Mouse (Mus musculus) right cerebral cortex, postnatal 14 days (tissue): ENCODE data around the gene Gipc3.

Experiments
- DNase-seq: peaks from one replicate; pipeline ENCODE4 v3.0.0; 2022

Gipc3 gene

DNA sequence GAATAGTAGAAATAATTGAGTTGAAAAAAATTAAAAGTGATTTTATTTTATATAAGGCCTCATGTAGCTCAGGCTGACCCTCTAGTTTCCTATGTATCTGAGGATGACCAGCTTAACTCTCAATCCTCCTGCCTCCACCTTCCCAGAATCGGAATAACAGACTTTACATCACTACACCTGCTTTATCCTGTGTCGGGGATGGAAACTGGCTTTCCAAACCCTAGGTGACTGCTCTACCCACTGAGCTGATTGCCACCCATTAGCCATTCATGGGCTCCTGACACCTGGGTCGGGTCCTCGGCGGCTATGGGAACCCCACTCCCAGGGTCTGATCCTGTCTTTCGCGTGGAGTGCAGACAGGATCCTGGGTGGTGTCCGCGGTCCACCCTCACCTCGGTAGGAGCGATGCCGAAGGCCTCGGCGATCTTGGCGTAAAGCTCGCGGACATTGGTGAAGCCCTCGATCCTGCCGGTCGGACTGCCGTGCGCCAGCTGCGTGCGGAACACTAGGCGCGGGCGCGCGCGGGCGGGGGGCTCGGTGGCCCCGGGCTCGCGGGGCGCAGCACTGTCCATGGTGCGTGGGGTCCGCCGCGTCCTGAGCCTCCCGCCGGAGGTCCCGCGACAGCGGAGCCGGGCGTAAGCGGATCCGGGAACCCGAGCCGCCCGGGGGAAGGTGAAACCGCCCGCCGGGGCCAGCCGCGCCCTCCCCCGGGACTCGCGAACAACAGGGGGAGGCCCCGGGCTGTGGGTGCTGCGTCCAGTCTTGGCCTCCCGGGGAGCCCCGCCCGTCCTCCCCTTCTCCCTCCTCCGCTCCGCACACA, at the start of gene Gipc3:
Gipc3 (minus strand) TSS at position 581 of the 820 bp plus-strand sequence.
- no peak for DNase-seq

- no peak for DNase-seq
These were observed 49.7 kb upstream of the Gipc3 start, which contains the start of gene Smim24 for GRCm38 (mm10) chr10:81392781-81393185. Smim24 (plus strand) TSS chr10:81393051.

DNA sequence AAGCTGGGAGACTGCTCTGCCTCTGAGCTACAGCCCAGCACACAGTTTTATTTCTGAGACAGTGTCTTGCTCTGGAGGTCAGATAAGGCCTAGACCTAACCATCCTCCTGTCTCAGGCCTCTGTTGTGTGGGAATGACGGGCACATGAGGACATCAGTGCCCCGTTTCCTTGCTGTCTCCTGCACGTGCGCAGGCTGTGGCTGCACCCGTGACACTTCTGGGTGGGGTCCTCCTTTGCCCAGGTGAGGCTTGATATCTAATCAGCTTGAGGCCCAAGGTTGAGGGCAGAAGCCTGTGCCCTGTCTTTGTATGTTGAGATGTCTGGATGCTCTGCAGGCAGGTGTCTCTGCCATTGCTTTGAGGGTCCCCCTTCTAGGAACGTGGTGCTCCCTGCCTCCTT, 49.2 kb upstream of the Gipc3 start:
- DNase-seq, result no peak

DNA sequence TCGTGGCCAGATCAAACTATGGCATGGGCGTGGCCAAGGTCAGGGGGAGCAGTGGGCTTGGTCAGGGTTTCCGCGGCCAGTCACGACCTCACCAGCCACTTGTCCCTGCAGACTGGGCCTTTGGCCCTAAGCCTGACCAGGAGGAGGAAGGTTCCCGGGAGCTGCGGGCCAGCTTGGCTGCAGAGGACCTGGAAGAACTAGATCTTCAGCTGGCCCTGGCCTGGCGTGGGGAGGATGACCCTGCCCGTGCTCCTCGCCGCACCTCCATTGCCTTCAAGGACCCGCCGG, 47.6 kb upstream of the Gipc3 start:
- no peak for DNase-seq

- peak; percentile 72 for DNase-seq
These were observed 47.0 kb upstream of the Gipc3 start for GRCm38 (mm10) chr10:81389801-81390677.

- DNase-seq, result no peak
These were observed 46.3 kb upstream of the Gipc3 start for GRCm38 (mm10) chr10:81389373-81389772.

DNA sequence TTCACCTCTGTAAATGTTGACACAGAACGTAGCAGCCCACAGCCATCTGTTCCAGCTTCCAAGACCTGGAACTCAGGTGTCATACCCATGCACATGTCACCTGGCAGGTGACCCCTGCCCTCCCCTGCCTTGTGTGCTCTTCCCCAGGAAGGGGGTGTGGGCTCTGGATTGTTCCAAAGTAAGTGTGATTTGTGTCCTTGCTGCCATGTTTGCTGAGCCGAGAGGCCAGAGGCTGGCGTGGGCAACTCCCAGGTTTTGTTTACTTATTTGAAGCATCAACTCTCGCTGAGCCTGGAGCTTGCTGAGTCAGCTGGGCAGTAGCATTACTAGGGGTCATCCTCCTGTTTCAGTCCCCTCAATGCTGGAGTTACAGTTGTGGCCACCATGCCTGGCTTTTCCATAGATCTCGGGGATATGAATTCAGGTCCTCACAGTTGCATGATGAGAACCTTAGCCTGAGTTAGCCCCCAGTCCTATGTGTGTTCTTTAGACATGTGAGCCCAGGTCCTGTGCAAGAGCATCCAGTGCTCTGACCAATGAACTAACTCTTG, 45.5 kb upstream of the Gipc3 start, which contains the start of gene Gm48552:
Gm48552 (plus strand) TSS at position 501 of the 551 bp plus-strand sequence.
- DNase-seq, result no peak

- no peak for DNase-seq
These were observed 44.6 kb upstream of the Gipc3 start for GRCm38 (mm10) chr10:81387716-81388115.

DNA sequence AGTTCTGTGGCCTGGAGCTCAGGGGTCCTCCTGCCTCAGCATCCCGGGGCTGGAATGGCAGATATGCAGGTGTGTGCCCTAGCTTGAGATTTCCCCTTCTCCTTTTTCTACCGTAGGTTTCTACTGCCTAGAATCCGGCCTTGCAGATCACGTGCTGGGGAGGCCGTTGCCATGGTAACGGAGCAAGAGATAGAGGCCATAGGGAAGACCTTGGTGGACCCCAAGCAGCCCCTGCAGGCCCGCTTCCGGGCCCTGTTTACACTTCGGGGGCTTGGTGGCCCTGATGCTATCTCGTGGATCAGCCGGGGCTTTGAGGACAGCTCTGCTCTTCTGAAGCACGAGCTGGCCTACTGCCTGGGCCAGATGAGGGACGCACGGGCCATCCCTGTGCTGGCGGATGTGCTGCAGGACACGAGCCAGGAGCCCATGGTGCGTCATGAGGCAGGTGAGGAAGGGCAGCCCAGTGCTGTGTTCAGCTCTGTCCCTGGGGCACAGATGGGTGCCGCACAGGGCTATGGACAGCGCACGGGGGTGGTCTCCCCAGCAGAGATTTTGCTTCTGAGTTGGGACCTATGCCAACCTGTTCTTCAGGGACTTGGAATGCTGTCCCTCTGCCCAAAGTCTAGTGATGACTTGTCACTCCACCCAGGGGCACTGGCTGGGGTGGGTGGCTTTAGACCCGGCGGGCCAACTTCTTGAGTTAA, 42.7 kb upstream of the Gipc3 start:
- DNase-seq, result no peak

GRCm38 (mm10) chr10:81384605-81384982, 41.5 kb upstream of the Gipc3 start:
- no peak for DNase-seq

DNA sequence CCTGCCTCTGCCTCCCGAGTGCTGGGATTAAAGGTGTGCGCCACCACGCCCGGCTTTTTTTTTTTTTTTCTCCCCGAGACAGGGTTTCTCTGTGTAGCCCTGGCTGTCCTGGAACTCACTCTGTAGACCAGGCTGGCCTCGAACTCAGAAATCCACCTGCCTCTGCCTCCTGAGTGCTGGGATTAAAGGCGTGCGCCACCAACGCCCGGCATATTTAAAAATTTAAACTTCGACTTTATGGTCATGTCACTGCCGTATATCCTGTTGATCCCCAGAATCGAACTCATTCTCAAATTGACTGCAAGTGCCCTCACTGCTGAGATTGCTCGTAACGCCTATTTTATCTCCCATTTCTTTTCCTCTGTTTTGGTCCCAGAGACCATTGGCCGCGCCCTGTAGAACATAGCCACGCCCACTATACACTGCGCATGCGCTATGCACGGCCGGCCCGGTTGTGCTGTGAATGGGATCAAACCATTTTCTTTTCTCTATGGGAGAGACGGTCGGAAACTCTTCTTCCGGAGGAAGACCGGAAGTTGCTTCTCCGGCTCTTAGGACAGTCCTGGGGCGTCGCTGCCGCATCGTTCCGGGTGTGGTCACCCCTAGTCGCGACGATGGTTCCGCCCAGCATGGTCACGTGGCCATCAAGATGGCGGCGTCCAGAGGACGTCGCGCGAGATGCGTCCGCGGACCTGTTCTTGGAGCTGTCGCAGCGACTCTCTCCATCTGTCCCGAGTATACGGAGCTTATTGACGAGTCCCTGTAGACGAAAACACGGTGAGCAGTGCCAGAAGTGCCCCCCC, 40.9 kb upstream of the Gipc3 start, which contains the start of the genes Dohh and Gm48551:
Dohh (plus strand) TSS at position 627 of the 803 bp plus-strand sequence.
Gm48551 (plus strand) TSS at position 665 of the 803 bp plus-strand sequence.
- DNase-seq, result peak; percentile 99

DNA sequence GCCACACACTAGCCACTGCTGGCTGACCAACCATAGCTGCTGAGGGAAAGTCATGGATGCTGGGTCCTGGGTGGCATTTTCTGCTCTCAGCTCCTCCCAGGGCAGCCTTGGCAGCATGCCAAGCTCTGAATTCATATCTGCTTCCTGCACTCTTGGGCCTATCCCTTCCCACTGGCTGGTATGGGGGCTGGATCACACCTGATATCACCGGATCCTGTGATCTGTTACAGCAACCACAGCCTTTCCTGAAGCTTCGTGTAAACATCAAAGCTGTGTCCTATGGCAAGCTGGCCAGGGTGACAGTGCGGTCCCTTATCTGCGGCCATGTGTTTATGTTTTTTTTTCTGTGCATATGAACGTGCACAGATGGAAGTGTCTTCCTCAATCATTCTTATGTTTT, 39.0 kb upstream of the Gipc3 start:
- DNase-seq, result no peak

DNA sequence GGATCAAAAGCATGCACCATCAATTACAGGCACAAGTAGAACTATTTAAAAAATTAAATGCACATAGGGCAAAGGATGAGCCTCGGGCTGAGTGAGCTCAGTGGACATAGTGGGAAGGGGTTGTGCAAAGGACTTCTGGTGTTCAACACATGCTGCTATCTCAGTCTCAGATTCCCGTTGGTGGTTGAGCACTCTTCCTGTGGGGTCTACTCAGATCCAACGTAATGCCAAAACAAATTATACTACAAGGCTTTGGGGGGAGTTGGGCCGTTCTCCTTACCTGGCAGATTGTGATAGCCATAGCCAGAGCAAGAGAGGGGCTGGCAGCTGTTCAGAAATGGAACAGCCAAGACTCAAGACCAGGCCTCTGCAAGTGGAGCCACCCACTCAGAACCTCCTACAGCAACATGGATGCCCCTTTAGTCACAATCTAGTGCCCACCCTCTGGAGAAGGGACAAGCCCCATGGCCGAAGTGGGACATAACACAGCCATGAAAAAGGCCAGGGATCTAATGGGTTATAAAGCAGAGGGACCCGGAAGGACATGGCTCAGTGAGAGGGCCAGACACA, 36.8 kb upstream of the Gipc3 start:
- no peak for DNase-seq

GRCm38 (mm10) chr10:81379183-81379553, 36.1 kb upstream of the Gipc3 start:
- DNase-seq, result no peak

GRCm38 (mm10) chr10:81378553-81379182, 35.6 kb upstream of the Gipc3 start:
- peak; percentile 100 for DNase-seq

DNA sequence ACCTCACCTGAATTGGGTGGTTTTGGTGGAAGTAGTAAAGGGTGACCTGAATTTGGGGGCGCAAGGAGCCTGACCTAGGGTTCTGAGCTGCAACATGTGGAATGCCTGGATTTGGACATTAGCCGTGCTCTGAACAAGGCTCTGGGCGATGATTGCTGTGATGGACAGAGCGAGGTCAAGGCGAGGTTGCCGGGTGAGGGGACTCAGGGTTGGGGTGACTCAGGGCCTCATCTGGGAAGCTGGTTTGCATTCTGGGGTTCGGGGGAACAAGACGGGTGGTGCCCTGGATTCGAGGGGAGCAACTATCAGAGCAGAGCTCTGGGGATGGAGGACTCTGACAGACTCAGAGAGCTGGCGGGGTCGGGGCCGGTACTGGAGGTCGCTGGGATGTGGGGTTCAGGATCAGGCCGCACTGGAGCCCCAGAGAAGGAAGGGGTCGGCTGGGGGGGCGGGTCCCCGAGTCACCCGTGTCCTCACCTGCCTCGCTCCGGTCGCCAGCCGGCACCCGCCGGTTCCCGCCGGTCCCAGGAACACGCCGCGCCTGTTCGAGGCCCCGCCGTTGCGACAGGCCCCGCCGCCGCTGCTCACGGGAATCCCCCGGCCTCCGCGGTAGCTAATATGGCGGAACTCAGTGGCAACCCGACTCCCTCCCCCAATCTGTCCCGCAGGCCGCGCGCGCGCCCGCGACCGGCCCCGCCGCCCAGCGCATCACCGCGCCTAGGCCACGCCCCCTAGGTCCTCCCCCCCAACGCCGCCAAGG, 34.9 kb upstream of the Gipc3 start, which contains the start of gene Fzr1:
Fzr1 (minus strand) TSS at position 724 of the 760 bp plus-strand sequence.
- no peak for DNase-seq

DNA sequence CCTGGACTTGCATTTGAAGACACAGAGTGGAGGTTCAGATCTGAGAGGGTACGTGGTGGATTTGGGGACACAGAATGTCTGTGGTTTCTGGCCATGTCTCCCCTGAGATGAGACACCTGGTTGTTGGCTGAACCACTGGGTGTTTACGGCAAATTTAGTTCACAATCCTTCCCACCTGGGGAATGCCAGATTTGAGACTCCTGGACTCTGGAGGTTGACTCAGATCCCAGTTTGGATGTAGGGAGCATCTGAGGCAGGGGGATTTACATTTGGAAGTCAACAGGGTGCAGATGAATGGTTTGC, 34.2 kb upstream of the Gipc3 start:
- no peak for DNase-seq

DNA sequence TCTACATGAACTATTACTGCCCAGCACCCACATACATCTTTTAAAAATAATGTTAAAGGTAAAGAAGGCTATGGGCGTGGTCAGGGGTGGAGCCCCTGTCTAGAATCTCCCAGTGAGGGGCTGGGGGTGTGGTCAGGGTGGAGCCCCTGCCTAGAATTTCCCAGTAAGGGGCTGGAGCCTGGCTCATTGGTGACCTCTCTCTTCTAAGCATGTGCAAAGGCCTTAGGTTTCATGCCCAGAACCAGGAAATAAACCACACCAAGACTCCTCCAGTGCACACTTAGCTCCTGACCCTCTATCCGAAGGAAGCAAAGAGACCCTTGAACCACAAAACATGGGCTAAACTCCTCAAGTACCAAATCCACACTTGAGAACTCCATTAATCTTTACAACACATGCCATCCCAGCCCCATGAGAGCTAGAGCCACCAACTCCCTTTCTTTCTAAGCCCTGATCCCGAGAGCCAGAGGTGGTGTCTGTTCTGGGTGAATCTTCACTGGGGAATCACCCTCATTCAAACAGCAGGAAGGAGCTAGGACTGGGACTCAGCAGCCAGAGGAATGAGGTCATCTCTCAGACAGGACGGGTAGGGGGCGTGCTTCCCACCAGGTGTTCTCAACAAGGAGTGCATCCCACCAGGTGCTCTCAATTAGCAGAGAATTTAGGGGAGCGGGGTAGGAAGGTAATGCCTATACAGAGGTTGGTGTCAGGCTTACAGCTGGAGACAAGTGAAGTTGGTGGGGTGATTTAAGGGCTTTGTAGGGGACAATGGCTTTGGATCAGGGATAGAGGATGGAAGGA, 33.7 kb upstream of the Gipc3 start:
- DNase-seq, result no peak

GRCm38 (mm10) chr10:81375322-81375721, 32.3 kb upstream of the Gipc3 start:
- DNase-seq, result no peak

GRCm38 (mm10) chr10:81367207-81367495, 24.1 kb upstream of the Gipc3 start:
- DNase-seq, result no peak
